Mouse (Mus musculus) small intestine, adult 2 months (tissue): ENCODE results near the gene Ltbp4. TPM values are rescaled to one million over a fixed set of nuclear protein-coding genes. Genes with fewer than 3 reads are reported as not detected.

Experiments
- H3K27ac ChIP-seq: fragments of 200-500 bp; 2 replicates; pipeline ENCODE4 v1.5.1; 2012; ENCODE audit warnings: low read depth, low read length, control low read depth, inconsistent platforms; ENCODE audit not compliant: insufficient read depth
- H3K27me3 ChIP-seq: fragments of 200-500 bp; 2 replicates; pipeline ENCODE4 v1.6.1; 2012; ENCODE audit warnings: mild to moderate bottlenecking, moderate library complexity, low read length, inconsistent platforms; ENCODE audit not compliant: control insufficient read depth, insufficient read depth
- H3K36me3 ChIP-seq: fragments of 200-500 bp; 2 replicates; pipeline ENCODE4 v1.6.1; 2012; ENCODE audit warnings: mild to moderate bottlenecking, low read length, control low read depth, inconsistent platforms; ENCODE audit not compliant: control insufficient read depth, insufficient read depth
- H3K4me1 ChIP-seq: fragments of 200-500 bp; 2 replicates; pipeline ENCODE4 v1.6.1; 2012; ENCODE audit warnings: low read length, inconsistent platforms, mixed read lengths; ENCODE audit not compliant: control insufficient read depth, insufficient read depth, insufficient read length
- H3K4me3 ChIP-seq: fragments of 200-500 bp; 2 replicates; pipeline ENCODE4 v1.5.1; 2012; ENCODE audit warnings: low read depth, mild to moderate bottlenecking, control low read depth, inconsistent platforms, low read length, moderate library complexity
- CTCF ChIP-seq: fragments of 200-500 bp; IDR thresholded peaks from 2 replicates; pipeline ENCODE4 v1.5.1; 2012; ENCODE audit warnings: low read depth, mild to moderate bottlenecking, control low read depth, inconsistent platforms, low read length, moderate library complexity, mixed read lengths; ENCODE audit not compliant: insufficient replicate concordance, insufficient read length; ENCODE audit errors: extremely low read depth
- POLR2A ChIP-seq: fragments of 200-500 bp; IDR thresholded peaks from 2 replicates; pipeline ENCODE4 v1.6.1; 2012; ENCODE audit warnings: low read depth, mild to moderate bottlenecking, control low read depth, inconsistent platforms, low read length, moderate library complexity
- WGBS: fragments of 180-500 bp; shearing (Covaris S2); methylation state at CpG from one replicate; pipeline ENCODE4 v1.1.7; 2018; 5-methylcytosine and 5-hydroxymethylcytosine counted together
- polyA plus RNA-seq: library from polyadenylated mRNA; depleted of rRNA; stranded (reverse); fragments of >200 nt; gene quantifications from 2 replicates; pipeline ENCODE4 v1.2.3, GENCODE M21; 2012; rRNA removed

Gene Ltbp4
- polyA plus RNA-seq, 1 experiment = 136 TPM

DNA sequence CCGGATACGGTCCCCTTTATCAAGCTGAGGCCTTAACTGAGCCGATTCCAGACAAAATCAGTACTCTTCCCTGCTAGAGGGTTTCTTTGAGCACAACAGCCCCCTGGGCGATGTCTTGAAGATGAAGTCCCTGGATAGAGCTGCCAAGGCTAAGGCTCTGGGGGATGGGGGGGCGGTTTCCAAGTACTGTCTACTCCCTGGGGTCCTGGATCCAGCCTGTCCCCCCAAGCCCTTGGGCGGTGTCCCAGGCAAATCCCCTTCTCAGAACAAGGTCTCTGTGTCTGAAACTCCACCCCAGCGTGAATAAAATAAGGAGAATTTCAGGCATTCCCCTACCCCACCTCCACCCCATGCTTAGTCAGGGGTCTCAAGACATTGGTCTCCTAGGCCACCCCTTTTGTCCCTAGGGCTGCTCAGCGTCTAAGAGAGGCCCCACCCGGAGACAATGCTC is 78.2 kb downstream of the Ltbp4 start:
- H3K4me3 ChIP-seq = peak overlapping the region; percentile 69
- H3K27ac ChIP-seq = no peak overlapping the region

DNA sequence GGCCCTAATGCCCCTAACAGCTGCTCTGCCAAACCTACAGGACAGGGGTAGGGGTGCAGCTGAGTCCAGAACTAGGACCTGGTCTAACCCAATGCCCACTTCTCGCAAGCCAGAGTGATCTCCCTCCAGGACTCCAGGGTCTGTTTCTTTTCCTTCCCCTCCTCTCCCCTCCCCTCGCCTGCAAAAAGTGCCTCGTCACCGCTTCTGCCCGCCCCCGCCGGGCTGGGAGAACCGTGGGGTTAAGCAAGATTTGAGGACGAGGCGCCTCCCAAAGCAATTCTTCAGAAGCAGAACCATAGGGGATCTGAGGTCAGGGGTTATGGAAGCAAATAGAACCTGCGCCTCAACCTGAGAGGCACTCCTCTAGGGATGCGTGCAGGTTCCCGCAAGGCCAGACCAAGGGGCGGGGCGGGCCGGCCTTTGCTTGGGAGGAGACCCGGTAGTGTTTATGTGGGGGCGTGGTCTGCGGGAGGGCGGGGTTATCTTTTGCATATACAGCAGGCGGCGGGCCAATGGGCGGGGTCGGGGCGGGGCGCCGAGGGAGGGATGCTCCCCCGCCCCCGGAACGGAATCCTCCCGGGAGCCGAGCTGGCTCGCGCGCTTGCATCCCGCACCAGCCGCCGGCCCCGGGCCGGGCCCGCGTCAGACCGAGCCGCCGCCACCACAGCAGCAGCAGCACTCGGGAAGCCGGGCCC is 79.1 kb downstream of the Ltbp4 start, which contains the start of gene Numbl:
Gene Numbl (plus strand): TSS at position 229 of the 695 bp plus-strand sequence.
- H3K27me3 ChIP-seq = no peaks in the 10 kb centered on the region
- no peaks in the 10 kb centered on the region; the same call in 1 of the 2 replicates for H3K36me3 ChIP-seq
- H3K27ac ChIP-seq = peak within 1 kb of the TSS; percentile 70
- H3K4me1 ChIP-seq = peaks cover 18% of the 10 kb centered on the region
- WGBS = 1% methylated on average over 45 of the region's 47 CpGs
- H3K4me3 ChIP-seq = peak within 1 kb of the TSS; percentile 69
- TF ChIP-seq POLR2A (peak; percentile 10; the same call in 1 of the 2 replicates), CTCF (no peak)

More for the DNA sequence above, 78.2 kb downstream of the Ltbp4 start:
- TF ChIP-seq POLR2A = no peak
- no peak for TF ChIP-seq CTCF
- Histone ChIP-seq H3K36me3 (no peaks in the 10 kb centered on the region; the same call in 1 of the 2 replicates), H3K4me1 (peaks cover 18% of the 10 kb centered on the region), H3K27me3 (no peaks in the 10 kb centered on the region)
- 30% methylated on average over 9 of the region's 9 CpGs for WGBS

DNA sequence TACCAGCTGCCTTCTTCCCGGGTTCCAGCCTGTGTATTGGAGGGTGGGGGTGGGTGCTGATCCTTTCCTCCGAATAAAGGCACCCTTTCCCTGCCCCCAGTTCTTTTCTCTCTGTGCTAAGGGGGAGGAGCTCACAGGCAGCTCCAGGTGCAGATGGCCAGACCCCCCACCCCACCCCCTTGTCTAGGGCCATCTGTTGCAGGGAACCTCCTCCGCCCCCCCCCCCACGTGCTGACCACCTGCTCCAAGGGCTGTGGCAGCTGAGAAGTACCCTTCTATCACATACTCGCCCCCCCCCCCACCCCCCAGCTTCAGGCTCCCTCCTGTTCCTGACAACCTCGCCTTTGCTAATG is 79.7 kb downstream of the Ltbp4 start:
- Histone ChIP-seq H3K27me3 (no peaks in the 10 kb centered on the region), H3K4me3 (peak overlapping the region; percentile 69), H3K4me1 (peaks cover 18% of the 10 kb centered on the region), H3K36me3 (no peaks in the 10 kb centered on the region; the same call in 1 of the 2 replicates), H3K27ac (peak overlapping the region; percentile 70)
- TF ChIP-seq POLR2A (no peak), CTCF (no peak)
- WGBS = 19% methylated on average over 6 of the region's 6 CpGs

DNA sequence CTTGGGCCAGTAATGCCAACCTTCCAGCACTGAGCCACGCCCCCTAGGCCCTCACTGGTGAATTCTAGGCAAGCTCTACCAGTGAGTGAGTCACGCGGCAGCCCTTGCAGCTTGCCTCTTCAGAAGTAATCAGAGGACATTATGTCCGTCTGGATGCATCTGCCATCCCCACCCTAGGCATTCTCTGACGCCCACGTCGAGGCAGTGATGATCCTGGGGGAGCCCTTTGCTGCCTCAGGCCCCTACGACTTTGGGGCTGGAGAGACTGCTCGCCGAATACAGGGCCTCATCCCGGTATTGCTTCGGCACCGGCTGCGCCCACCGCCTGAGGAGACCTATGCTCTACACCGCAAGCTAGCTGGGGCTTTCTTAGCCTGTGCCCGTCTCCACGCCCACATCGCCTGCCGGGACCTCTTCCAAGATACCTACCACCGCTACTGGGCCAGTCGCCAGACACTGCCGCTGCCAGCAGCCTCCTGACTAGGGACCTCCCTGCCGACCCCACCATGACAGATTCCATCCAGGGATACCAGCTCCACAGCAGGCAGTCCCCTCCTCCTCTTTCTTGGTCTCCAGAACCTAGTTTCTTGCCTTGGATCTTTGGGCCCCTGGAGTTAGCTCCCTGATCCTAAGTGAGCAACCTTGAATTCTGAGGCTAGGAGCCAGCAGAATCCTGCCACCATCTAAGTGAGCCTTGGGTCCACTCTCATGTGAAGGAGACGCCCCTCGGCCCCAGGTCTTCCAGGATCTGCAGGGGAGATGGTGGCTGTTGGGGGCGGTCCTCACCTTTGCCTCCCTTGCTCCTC is 80.2 kb downstream of the Ltbp4 start:
- TF ChIP-seq POLR2A (no peak), CTCF (no peak)
- no peak overlapping the region; the same call in 1 of the 2 replicates for H3K27ac ChIP-seq
- H3K4me3 ChIP-seq = no peak overlapping the region

DNA sequence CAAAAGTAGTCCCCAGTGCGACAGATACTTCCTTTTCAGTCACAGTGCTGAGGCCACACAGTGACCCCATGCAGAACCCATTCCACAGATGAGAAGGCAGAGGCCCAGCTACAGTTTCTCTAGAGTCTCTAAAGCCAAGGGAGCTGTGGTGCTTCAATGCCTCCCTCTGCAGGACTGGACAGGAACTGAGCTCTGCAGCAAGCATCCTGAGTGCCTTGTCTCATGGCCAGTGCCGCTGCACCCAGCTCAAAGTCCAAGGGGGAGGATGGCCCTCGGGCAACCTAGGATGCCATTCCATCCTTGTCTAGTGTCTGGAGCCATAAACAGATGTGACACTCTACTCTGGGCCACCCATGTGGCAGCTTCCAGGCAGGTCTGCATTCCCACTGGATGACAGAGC is 81.8 kb downstream of the Ltbp4 start:
- no peak for TF ChIP-seq POLR2A
- TF ChIP-seq CTCF = peak; percentile 64
- Histone ChIP-seq H3K4me1 (peaks cover 14% of the 10 kb centered on the region), H3K36me3 (no peaks in the 10 kb centered on the region; the same call in 1 of the 2 replicates), H3K4me3 (no peak overlapping the region), H3K27me3 (no peaks in the 10 kb centered on the region), H3K27ac (no peak overlapping the region)
- 43% methylated on average over 3 of the region's 3 CpGs for WGBS

More for the DNA sequence above, 80.2 kb downstream of the Ltbp4 start:
- WGBS = 39% methylated on average over 27 of the region's 27 CpGs
- no peaks in the 10 kb centered on the region for H3K27me3 ChIP-seq
- no peaks in the 10 kb centered on the region; the same call in 1 of the 2 replicates for H3K36me3 ChIP-seq
- H3K4me1 ChIP-seq = peaks cover 17% of the 10 kb centered on the region

Other genes starting within 250 kb of the Ltbp4 start
- 0.24 and 0.30 TPM in 2 replicates for gene Cyp2f2, start 217.8 kb downstream of the Ltbp4 start, polyA plus RNA-seq
- gene Cyp2t4, start 184.0 kb downstream of the Ltbp4 start, polyA plus RNA-seq = not detected in 2 replicates
- 64.8 and 129 TPM in 2 replicates for gene Egln2, start 170.9 kb downstream of the Ltbp4 start, polyA plus RNA-seq
- 42.9 and 77.3 TPM in 2 replicates for gene Rab4b, start 158.8 kb downstream of the Ltbp4 start, polyA plus RNA-seq
- gene Gm21983, start 156.6 kb downstream of the Ltbp4 start, polyA plus RNA-seq = 0.23 TPM in 1 of 2 replicates, not detected in the other
- gene Mia, start 156.5 kb downstream of the Ltbp4 start, polyA plus RNA-seq = 9.6 TPM in 1 of 2 replicates, not detected in the other
- 6.4 and 9.5 TPM in 2 replicates for gene BC024978, start 141.9 kb downstream of the Ltbp4 start, polyA plus RNA-seq
- gene Snrpa, start 141.4 kb downstream of the Ltbp4 start, polyA plus RNA-seq = 73.2 and 138 TPM in 2 replicates
- gene Itpkc, start 109.0 kb downstream of the Ltbp4 start, polyA plus RNA-seq = 15.3 and 44.6 TPM in 2 replicates
- gene Coq8b, start 104.7 kb downstream of the Ltbp4 start, polyA plus RNA-seq = 34.7 and 60.7 TPM in 2 replicates
- 8.3 and 9.0 TPM in 2 replicates for gene Numbl, start 79.3 kb downstream of the Ltbp4 start, polyA plus RNA-seq
- 62.1 and 115 TPM in 2 replicates for gene Shkbp1, start 18.3 kb upstream of the Ltbp4 start, polyA plus RNA-seq
- gene Gm20479, start 19.7 kb upstream of the Ltbp4 start, polyA plus RNA-seq = not detected in 2 replicates
- 0.19 and 0.28 TPM in 2 replicates for gene Sptbn4, start 110.0 kb upstream of the Ltbp4 start, polyA plus RNA-seq
- 79.1 and 142 TPM in 2 replicates for gene Blvrb, start 110.3 kb upstream of the Ltbp4 start, polyA plus RNA-seq
- gene Sertad3, start 136.1 kb upstream of the Ltbp4 start, polyA plus RNA-seq = 5.3 and 12.8 TPM in 2 replicates
- gene Sertad1, start 149.2 kb upstream of the Ltbp4 start, polyA plus RNA-seq = 47.2 and 156 TPM in 2 replicates
- gene Prx, start 161.6 kb upstream of the Ltbp4 start, polyA plus RNA-seq = 0.37 and 0.68 TPM in 2 replicates
- gene Hipk4, start 185.6 kb upstream of the Ltbp4 start, polyA plus RNA-seq = 0.43 and 0.72 TPM in 2 replicates
- 72.2 and 75.6 TPM in 2 replicates for gene Pld3, start 215.5 kb upstream of the Ltbp4 start, polyA plus RNA-seq
- gene 2310022A10Rik, start 215.5 kb upstream of the Ltbp4 start, polyA plus RNA-seq = 9.8 and 19.7 TPM in 2 replicates